Mouse (Mus musculus) ovary, postnatal 14 days (tissue): ENCODE measurements around the gene Vmn1r126.
"Not testable (repeated sequence)": the region's sequence is repeated elsewhere in the genome, so short reads cannot be mapped to it uniquely, and the experiment has no call there.

ENCODE experiments used
- DNase-seq: peaks from one replicate; pipeline ENCODE4 v3.0.0; 2022; ENCODE audit warnings: low spot score

Gene Vmn1r126

DNA sequence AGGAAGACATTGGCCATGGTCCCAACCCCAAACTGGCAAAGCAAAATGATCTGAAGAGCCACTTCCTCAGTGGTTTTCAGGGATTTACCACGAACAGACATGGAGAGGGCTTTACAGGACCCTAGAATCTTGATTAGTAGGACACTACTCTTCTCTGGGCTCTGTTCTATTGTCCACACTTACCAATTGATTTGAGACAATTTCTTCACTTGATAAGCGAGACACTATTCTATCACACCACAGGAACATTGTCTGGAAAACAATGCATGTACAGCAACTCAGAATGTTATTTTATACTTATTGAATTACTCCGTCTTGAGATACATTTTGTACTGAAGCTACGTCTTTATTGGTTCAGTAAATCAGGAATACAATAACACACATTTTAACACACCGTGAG is at the start of gene Vmn1r126:
Gene Vmn1r126, minus strand, starts transcription at position 101 of the 400 bp plus-strand sequence.
- DNase-seq, result not testable (repeated sequence)

DNA sequence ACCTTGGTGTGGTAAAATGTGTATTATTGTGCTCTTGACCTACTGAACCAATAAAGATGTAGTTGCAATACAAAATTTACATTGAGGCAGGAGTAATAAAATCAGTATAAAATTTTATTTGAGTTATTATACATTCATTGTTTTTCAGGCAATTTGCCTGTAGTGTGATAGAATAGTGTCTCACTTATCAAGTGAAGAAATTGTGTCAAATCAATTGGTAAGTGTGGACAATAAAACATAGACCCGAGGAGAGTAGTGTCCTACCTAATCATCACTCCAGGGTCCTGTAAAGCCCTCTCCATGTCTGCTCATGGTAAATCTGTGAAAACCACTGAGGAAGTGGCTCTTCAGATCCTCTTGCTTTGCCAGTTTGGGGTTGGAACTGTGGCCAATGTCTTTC is 47.8 kb upstream of the Vmn1r126 start, which contains the start of gene Vmn1r128:
Gene Vmn1r128, plus strand, starts transcription at position 301 of the 400 bp plus-strand sequence.
- DNase-seq, result not testable (repeated sequence)

DNA sequence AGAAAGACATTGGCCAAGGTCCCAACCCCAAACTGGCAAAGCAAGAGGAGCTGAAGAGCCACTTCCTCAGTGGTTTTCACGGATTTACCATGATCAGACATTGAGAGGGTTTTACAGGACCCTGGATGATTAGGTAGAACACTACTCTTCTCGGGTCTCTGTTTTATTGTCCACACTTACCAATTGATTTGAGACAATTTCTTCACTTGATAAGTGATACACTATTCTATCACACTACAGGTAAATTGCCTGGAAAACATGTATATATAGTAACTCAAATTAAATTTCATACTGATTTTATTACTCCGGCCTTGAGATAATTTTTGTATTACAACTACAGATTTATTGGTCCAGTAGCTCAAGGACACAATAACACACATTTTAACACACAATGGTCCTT is 18.5 kb upstream of the Vmn1r126 start, which contains the start of gene Vmn1r127:
Gene Vmn1r127, minus strand, starts transcription at position 101 of the 400 bp plus-strand sequence.
- DNase-seq, result not testable (repeated sequence)

DNA sequence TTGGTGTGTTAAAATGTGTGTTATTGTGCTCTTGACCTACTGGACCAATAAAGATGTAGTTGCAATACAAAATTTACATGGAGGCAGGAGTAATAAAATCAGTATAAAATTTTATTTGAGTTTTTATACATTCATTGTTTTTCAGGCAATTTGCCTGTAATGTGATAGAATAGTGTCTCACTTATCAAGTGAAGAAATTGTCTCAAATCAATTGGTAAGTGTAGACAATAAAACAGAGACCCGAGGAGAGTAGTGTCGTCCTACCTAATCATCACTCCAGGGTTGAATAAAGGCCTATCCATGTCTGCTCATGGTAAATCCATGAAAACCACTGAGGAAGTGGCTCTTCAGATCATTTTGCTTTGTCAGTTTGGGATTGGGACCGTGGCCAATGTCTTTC is 29.4 kb downstream of the Vmn1r126 start, which contains the start of gene Vmn1r125:
Gene Vmn1r125, plus strand, starts transcription at position 301 of the 400 bp plus-strand sequence.
- not testable (repeated sequence) for DNase-seq

DNA sequence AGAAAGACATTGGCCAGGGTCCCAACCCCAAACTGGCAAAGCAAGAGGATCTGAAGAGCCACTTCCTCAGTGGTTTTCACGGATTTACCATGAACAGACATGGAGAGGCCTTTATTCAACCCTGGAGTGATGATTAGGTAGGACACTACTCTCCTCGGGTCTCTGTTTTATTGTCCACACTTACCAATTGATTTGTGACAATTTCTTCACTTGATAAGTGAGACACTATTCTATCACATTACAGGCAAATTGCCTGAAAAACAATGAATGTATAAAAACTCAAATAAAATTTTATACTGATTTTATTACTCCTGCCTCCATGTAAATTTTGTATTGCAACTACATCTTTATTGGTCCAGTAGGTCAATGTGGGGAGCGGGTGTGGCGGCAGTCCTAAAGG is 40.8 kb downstream of the Vmn1r126 start, which contains the start of gene Vmn1r124:
Gene Vmn1r124, minus strand, starts transcription at position 101 of the 400 bp plus-strand sequence.
- not testable (repeated sequence) for DNase-seq
